Mouse (Mus musculus) midbrain, embryonic 13.5 days (tissue): ENCODE results near the gene Il11ra1. TPM values are rescaled to one million over a fixed set of nuclear protein-coding genes. Genes with fewer than 3 reads are reported as not detected.
"Not testable (repeated sequence)": the region's sequence is repeated elsewhere in the genome, so short reads cannot be mapped to it uniquely, and the experiment has no call there.

Experiments used
- ATAC-seq: fragments of 200-750 bp; cut with Nextera tagmentation; 2 replicates; pipeline ENCODE4 v1.8.0; 2017; ENCODE audit warnings: mild to moderate bottlenecking, moderate TSS enrichment, moderate library complexity
- H3K27ac ChIP-seq: fragments of 300-500 bp; sonication (generic); 2 replicates; pipeline ENCODE4 v1.5.1; 2015; ENCODE audit warnings: inconsistent platforms, mild to moderate bottlenecking, moderate library complexity
- H3K27me3 ChIP-seq: fragments of 300-500 bp; sonication (generic); 2 replicates; pipeline ENCODE4 v1.6.1; 2015; ENCODE audit warnings: mild to moderate bottlenecking, inconsistent platforms
- H3K36me3 ChIP-seq: fragments of 300-500 bp; sonication (generic); 2 replicates; pipeline ENCODE4 v1.6.1; 2015; ENCODE audit warnings: mild to moderate bottlenecking, inconsistent platforms
- H3K4me1 ChIP-seq: fragments of 300-500 bp; sonication (generic); replicated peaks from 2 replicates; pipeline ENCODE4 v1.6.1; 2015; ENCODE audit warnings: inconsistent platforms
- H3K4me2 ChIP-seq: fragments of 300-500 bp; sonication (generic); replicated peaks from 2 replicates; pipeline ENCODE4 v1.6.1; 2015; ENCODE audit warnings: moderate library complexity, mild to moderate bottlenecking, inconsistent platforms
- H3K4me3 ChIP-seq: fragments of 300-500 bp; sonication (generic); replicated peaks from 2 replicates; pipeline ENCODE4 v1.5.1; 2015; ENCODE audit warnings: mild to moderate bottlenecking, inconsistent platforms
- H3K9ac ChIP-seq: fragments of 300-500 bp; sonication (generic); replicated peaks from 2 replicates; pipeline ENCODE4 v1.6.1; 2015; ENCODE audit warnings: mild to moderate bottlenecking, inconsistent platforms
- H3K9me3 ChIP-seq: fragments of 300-500 bp; sonication (generic); 2 replicates; pipeline ENCODE4 v1.6.1; 2016; ENCODE audit warnings: mild to moderate bottlenecking, inconsistent platforms
- WGBS: fragments of 180-500 bp; shearing (Covaris S2); methylation state at CpG from one replicate; pipeline ENCODE4 v1.1.7; 2015; 5-methylcytosine and 5-hydroxymethylcytosine counted together
- polyA plus RNA-seq: library from polyadenylated mRNA; unstranded; fragments of >200 nt; fragmentation: Nextera tagmentation; extraction: Ambion mirVana; gene quantifications from 2 replicates; pipeline ENCODE4 v1.2.1, GENCODE M21; 2015

The Il11ra1 gene
- polyA plus RNA-seq, 1 experiment from 2014 or later, result 34.0 TPM

GRCm38 (mm10) chr4:41696930-41697841, 2.6 kb upstream of the Il11ra1 start, which contains the start of gene Cntfr:
TSS of gene Cntfr (minus strand) at chr4:41697089.
- peak within 1 kb of the TSS; percentile 46 for H3K4me2 ChIP-seq
- 10% methylated on average over 35 of the region's 40 CpGs for WGBS
- not testable (repeated sequence) for H3K9ac ChIP-seq, H3K27ac ChIP-seq, ATAC-seq, H3K4me1 ChIP-seq, H3K36me3 ChIP-seq, H3K27me3 ChIP-seq, H3K9me3 ChIP-seq
- H3K4me3 ChIP-seq, result peak within 1 kb of the TSS; percentile 25; the same call in 1 of the 2 replicates

DNA sequence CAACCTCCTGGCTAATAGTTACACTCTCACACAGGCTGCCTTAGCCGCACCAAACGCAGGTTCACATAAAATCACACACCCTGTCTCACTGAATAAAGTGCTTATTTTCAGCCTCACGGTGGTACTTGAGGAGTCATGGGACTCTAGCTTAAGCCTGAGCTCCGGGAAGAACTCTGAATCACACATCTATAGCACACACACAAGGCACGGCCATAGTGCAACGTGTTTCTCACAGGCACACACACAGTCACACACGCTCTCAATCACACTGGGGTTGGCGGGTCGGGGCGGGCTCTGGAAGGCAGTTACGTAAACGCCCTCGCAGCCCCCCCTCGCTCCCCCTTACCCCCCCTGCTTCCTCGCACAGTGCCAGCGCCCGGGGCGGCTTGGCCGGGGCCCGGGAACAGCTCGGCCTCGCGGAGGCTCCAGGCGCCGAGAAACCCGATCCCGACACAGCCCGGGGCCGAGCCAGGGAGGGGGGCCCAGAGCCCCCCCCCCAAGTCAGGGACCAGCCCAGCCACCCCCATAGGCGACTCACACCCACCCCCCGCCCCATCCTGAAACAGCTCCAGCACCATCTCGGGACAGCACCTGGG, 1.3 kb upstream of the Il11ra1 start:
- peak overlapping the region; percentile 32 for H3K4me2 ChIP-seq
- not testable (repeated sequence) for H3K36me3 ChIP-seq, H3K9ac ChIP-seq, H3K27ac ChIP-seq, H3K9me3 ChIP-seq, H3K27me3 ChIP-seq, H3K4me1 ChIP-seq, H3K4me3 ChIP-seq, ATAC-seq
- 9% methylated on average over 14 of the region's 32 CpGs for WGBS

- H3K4me2 ChIP-seq, H3K4me1 ChIP-seq, ATAC-seq, H3K36me3 ChIP-seq, H3K9ac ChIP-seq, H3K9me3 ChIP-seq, H3K27ac ChIP-seq, H3K4me3 ChIP-seq: not testable (repeated sequence)
- H3K27me3 ChIP-seq, result peaks cover 12% of the 10 kb centered on the region
- 85% methylated on average over 6 of the region's 8 CpGs for WGBS
Observed at GRCm38 (mm10) chr4:41700224-41700623, 435 bp downstream of the Il11ra1 start.

DNA sequence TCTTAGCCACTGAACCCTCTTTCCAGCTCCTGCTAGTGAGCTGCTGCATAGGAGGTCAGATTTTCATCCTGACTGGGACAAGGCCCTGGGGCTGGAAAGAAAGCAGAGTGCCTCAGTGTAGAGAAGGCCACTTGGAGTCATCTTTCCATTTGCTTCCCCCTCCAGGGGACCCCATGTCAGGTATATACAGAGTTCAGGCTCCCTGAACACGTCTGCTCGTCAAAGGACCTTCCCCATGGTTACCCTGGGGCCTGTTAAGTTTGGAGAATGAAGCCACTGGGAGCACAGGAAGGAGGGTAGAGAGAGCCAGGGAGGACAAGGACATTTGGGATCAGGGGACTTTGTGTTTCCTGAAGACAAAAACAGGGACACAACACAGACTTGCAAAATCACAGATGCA, 2.4 kb downstream of the Il11ra1 start:
- ATAC-seq, H3K9me3 ChIP-seq, H3K4me3 ChIP-seq, H3K27ac ChIP-seq, H3K36me3 ChIP-seq, H3K9ac ChIP-seq, H3K4me2 ChIP-seq: not testable (repeated sequence)
- Histone ChIP-seq H3K4me1 (peaks cover 24% of the 10 kb centered on the region), H3K27me3 (peaks cover 16% of the 10 kb centered on the region)
- WGBS, result 72% methylated on average over 2 of the region's 2 CpGs

DNA sequence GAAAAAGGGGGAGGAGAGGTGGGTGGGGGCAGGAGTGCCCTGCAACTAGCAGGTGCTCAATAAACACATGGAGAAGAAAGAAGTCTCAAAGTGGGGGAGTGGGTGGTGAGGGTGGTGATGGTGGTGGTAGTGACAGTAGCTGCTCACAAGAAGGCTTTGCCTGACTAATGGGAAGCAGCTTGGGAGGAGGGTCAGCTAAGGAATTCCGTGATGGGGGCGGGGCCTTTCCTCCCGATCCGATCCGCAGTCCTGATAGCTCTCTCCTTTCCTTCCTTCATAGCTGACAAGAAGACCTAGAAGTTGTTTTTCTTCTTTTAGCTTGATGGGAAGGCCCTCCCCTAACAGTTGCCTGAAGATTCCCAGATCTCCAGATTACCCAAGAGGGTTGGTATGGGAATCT, 4.9 kb downstream of the Il11ra1 start:
- H3K27ac ChIP-seq, result no peak overlapping the region
- H3K27me3 ChIP-seq, result peaks cover 16% of the 10 kb centered on the region
- H3K4me1 ChIP-seq, result peaks cover 35% of the 10 kb centered on the region
- no peaks in the 10 kb centered on the region for H3K9me3 ChIP-seq
- no peaks in the 10 kb centered on the region for H3K36me3 ChIP-seq
- H3K4me3 ChIP-seq, result no peak overlapping the region
- ATAC-seq, result no peak
- WGBS, result 4% methylated on average over 5 of the region's 5 CpGs
- H3K9ac ChIP-seq, result no peak overlapping the region
- H3K4me2 ChIP-seq, result no peak overlapping the region

DNA sequence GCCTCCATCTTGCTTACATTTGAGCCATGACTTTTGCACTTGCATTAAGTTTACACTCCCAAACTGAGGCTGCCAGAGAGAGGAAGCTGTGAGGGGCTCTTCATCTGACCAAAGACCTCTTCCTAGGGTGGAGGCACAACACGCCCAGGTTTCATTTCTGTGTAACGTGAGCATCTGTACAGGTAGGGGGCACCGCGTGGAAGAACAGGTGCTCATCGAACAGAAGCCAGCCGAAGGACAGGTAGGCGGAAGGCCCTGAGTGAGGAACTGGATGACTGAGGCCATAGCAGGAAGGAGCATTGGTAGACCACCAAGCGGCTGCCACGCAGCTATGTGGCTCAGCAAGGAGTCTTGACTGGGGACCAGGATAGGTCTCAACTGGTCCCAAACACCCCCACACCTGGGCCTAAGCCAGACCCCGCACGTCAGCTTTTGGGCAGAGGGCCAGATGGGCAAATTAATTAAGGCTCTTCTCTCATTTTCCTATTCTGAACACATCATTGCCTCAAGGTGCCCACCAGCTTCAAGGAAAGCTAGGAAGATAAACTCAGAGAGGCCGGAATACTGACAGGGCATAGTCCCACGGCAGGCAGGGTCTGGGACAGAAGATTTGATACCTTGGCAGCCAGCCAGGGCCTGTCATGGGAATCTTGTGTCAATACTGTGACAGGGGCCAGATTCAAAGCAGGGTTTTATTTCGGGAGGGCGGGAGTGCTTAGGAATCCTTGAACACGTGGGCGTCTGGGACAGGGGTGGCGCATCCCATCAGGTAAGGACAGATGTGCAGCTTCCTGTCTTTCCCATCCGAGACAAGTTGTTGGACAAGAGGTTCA, 6.3 kb downstream of the Il11ra1 start:
- no peak overlapping the region for H3K4me3 ChIP-seq
- H3K4me2 ChIP-seq, result peak overlapping the region; percentile 35
- peaks cover 7% of the 10 kb centered on the region; the same call in 1 of the 2 replicates for H3K36me3 ChIP-seq
- peaks cover 16% of the 10 kb centered on the region for H3K27me3 ChIP-seq
- H3K9me3 ChIP-seq, result no peaks in the 10 kb centered on the region
- WGBS, result 59% methylated on average over 19 of the region's 19 CpGs
- no peak overlapping the region for H3K9ac ChIP-seq
- peaks cover 38% of the 10 kb centered on the region for H3K4me1 ChIP-seq
- H3K27ac ChIP-seq, result peak overlapping the region; percentile 69
- ATAC-seq, result peak; percentile 43; the same call in 1 of the 2 replicates

DNA sequence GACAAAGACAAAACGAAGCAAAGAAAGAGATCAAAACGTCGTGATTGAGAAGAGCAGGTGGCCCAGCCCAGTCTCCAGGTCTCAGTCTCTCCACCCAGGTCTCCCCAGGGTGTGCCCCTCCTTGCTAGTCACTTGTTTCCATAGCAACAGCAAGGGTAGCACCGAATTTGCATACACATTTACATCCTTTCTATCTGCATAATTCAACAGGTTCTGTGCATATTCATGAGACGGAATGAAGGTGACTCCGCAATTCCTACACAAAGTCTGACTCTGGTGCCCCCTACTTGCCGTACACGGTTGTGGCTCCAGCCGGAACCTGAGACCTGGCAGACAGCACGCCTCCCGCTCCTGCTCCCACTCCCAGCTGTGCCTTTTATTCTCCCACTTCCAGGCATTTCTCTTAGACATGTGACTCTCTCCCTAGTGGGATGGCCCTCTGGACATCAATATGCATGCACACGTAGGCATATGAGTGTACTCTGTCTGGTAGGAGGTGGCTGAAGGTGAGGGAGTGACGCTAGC, 7.3 kb downstream of the Il11ra1 start:
- H3K27me3 ChIP-seq, result peaks cover 16% of the 10 kb centered on the region
- H3K4me3 ChIP-seq, result no peak overlapping the region
- peaks cover 8% of the 10 kb centered on the region; the same call in 1 of the 2 replicates for H3K36me3 ChIP-seq
- no peaks in the 10 kb centered on the region for H3K9me3 ChIP-seq
- peaks cover 47% of the 10 kb centered on the region for H3K4me1 ChIP-seq
- 1% methylated on average over 13 of the region's 13 CpGs for WGBS
- no peak overlapping the region for H3K9ac ChIP-seq
- peak overlapping the region; percentile 72 for H3K27ac ChIP-seq
- peak overlapping the region; percentile 35 for H3K4me2 ChIP-seq
- peak; percentile 87 for ATAC-seq

- Histone ChIP-seq H3K4me3 (no peak overlapping the region), H3K27me3 (peaks cover 16% of the 10 kb centered on the region), H3K36me3 (peaks cover 8% of the 10 kb centered on the region; the same call in 1 of the 2 replicates), H3K4me2 (no peak overlapping the region), H3K27ac (peak overlapping the region; percentile 72), H3K9me3 (no peaks in the 10 kb centered on the region), H3K9ac (no peak overlapping the region), H3K4me1 (peaks cover 57% of the 10 kb centered on the region)
- 44% methylated on average over 8 of the region's 8 CpGs for WGBS
- no peak for ATAC-seq
Observed at GRCm38 (mm10) chr4:41708192-41708745, 8.5 kb downstream of the Il11ra1 start.

DNA sequence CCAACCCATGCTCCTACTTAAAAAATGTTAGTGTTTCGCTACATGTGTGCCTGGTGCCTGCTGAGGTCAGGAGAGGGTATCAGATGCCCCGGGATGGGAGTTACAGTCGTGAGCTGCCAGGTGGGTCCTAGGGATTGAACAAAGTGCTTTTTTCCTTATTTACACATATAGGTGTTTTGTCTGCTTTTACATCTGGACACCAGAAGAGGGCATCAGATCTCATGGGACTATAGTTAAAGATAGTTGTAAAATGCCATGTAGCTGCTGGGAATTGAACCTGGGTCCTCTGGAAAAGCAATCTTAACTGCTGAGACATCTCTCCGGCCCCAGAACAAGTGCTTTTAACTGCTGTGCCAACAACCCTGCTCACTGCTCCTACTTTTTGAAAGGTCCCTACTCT, 10.4 kb downstream of the Il11ra1 start:
- H3K4me1 ChIP-seq, result peaks cover 60% of the 10 kb centered on the region
- ATAC-seq, result no peak
- 63% methylated on average over 4 of the region's 4 CpGs for WGBS

GRCm38 (mm10) chr4:41711705-41712375, 12.1 kb downstream of the Il11ra1 start:
- H3K27ac ChIP-seq, result no peak overlapping the region
- peaks cover 28% of the 10 kb centered on the region for H3K36me3 ChIP-seq
- 78% methylated on average over 16 of the region's 16 CpGs for WGBS
- no peaks in the 10 kb centered on the region for H3K27me3 ChIP-seq
- peaks cover 53% of the 10 kb centered on the region for H3K4me1 ChIP-seq
- H3K4me3 ChIP-seq, result peak overlapping the region; percentile 85
- peak overlapping the region; percentile 87 for H3K4me2 ChIP-seq
- H3K9me3 ChIP-seq, result no peaks in the 10 kb centered on the region
- peak overlapping the region; percentile 94 for H3K9ac ChIP-seq
- ATAC-seq, result no peak

More for the DNA sequence above, 10.4 kb downstream of the Il11ra1 start:
- no peak overlapping the region for H3K9ac ChIP-seq
- no peak overlapping the region for H3K4me2 ChIP-seq
- H3K27ac ChIP-seq, result no peak overlapping the region
- peaks cover 14% of the 10 kb centered on the region; the same call in 1 of the 2 replicates for H3K36me3 ChIP-seq
- H3K4me3 ChIP-seq, result no peak overlapping the region
- H3K9me3 ChIP-seq, result no peaks in the 10 kb centered on the region
- peaks cover 3% of the 10 kb centered on the region for H3K27me3 ChIP-seq
